Mouse (Mus musculus): ENCODE data around the gene Kif1c. TPM values are rescaled to one million over a fixed set of nuclear protein-coding genes. Genes with fewer than 3 reads are reported as not detected.

The Kif1c gene
- polyA plus RNA-seq, 1 experiment from 2014 or later = 12.4 TPM

- ATAC-seq (ENCODE audit: insufficient read depth) = no peak
- peaks cover 34% of the 10 kb centered on the region for H3K36me3 ChIP-seq (ENCODE audit: insufficient read depth)
- H3K9me3 ChIP-seq (ENCODE audit: low read depth, low read length) = no peaks in the 10 kb centered on the region
- TF ChIP-seq CTCF (IDR thresholded peaks at IDR 0.05; ENCODE audit: low read depth) = no peak
- peaks cover 22% of the 10 kb centered on the region for H3K4me1 ChIP-seq (ENCODE audit: insufficient read depth)
- no peaks in the 10 kb centered on the region for H3K27me3 ChIP-seq (ENCODE audit: insufficient read depth, low read length)
- DNase-seq = no peak
- 64% methylated on average over 5 of the region's 5 CpGs for WGBS
- no peak overlapping the region for H3K9ac ChIP-seq
- H3K27ac ChIP-seq (ENCODE audit: low read depth) = no peak overlapping the region
- H3K4me3 ChIP-seq (ENCODE audit: low read depth, low read length) = no peak overlapping the region
- no peak overlapping the region for H3K4me2 ChIP-seq
Observed at GRCm38 (mm10) chr11:70658521-70658920, 41.8 kb upstream of the Kif1c start.

DNA sequence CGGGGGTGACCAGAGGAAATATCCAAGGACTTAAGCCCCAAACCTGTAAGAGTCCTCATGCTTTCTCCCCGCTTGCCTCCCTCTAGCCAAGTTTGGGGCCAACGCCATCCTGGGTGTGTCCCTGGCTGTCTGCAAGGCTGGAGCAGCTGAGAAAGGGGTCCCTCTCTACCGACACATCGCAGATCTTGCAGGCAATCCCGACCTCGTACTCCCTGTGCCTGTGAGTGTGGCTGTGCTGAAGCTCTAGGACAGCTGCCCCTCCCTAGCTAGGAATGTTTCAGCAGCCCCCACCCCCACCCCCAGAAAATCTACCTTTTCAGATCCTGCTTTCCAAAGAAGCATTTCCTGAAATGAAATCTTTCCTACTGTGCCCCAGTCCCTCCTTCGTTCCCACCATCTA is 41.4 kb upstream of the Kif1c start:
- WGBS = 67% methylated on average over 8 of the region's 8 CpGs
- DNase-seq (no peak), ATAC-seq (ENCODE audit: insufficient read depth) (no peak)
- H3K4me1 ChIP-seq (ENCODE audit: insufficient read depth) = peaks cover 22% of the 10 kb centered on the region
- no peak overlapping the region for H3K4me3 ChIP-seq (ENCODE audit: low read depth, low read length)
- H3K9ac ChIP-seq = no peak overlapping the region
- H3K9me3 ChIP-seq (ENCODE audit: low read depth, low read length) = no peaks in the 10 kb centered on the region
- H3K36me3 ChIP-seq (ENCODE audit: insufficient read depth) = peaks cover 39% of the 10 kb centered on the region
- H3K27ac ChIP-seq (ENCODE audit: low read depth) = no peak overlapping the region
- H3K27me3 ChIP-seq (ENCODE audit: insufficient read depth, low read length) = no peaks in the 10 kb centered on the region
- no peak for TF ChIP-seq CTCF (IDR thresholded peaks at IDR 0.05; ENCODE audit: low read depth)
- no peak overlapping the region for H3K4me2 ChIP-seq

GRCm38 (mm10) chr11:70660571-70660970 is 39.8 kb upstream of the Kif1c start:
- Histone ChIP-seq H3K4me1 (ENCODE audit: insufficient read depth) (peaks cover 22% of the 10 kb centered on the region), H3K9me3 (ENCODE audit: low read depth, low read length) (no peaks in the 10 kb centered on the region), H3K27ac (ENCODE audit: low read depth) (no peak overlapping the region), H3K4me2 (no peak overlapping the region), H3K27me3 (ENCODE audit: insufficient read depth, low read length) (no peaks in the 10 kb centered on the region), H3K9ac (no peak overlapping the region), H3K4me3 (ENCODE audit: low read depth, low read length) (no peak overlapping the region), H3K36me3 (ENCODE audit: insufficient read depth) (peaks cover 55% of the 10 kb centered on the region)
- no peak for TF ChIP-seq CTCF (IDR thresholded peaks at IDR 0.05; ENCODE audit: low read depth)
- ATAC-seq (ENCODE audit: insufficient read depth) = no peak
- 84% methylated on average over 8 of the region's 8 CpGs for whole genome bisulfite sequencing
- no peak for DNase-seq

DNA sequence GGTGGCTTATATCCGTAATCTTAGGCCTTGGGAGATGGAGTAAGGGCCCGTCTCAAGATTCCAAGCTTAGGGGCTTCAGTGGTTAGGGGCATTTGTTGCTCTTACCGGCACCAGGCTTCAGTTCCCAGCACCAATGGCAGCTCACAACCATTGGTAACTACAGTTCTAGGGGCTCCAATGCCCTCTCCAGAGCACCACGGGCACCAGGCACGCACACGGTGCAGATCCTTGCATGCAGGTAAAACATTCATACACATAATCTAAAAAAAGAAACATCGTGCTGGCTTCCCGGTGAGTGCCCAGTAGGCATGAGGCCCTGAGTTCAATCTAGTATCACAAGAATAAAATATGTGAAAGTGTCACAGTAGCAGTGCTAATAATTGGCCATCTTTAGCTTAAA is 37.2 kb upstream of the Kif1c start:
- Histone ChIP-seq H3K9me3 (ENCODE audit: low read depth, low read length) (no peaks in the 10 kb centered on the region), H3K9ac (no peak overlapping the region), H3K4me2 (no peak overlapping the region), H3K4me3 (ENCODE audit: low read depth, low read length) (no peak overlapping the region), H3K36me3 (ENCODE audit: insufficient read depth) (peaks cover 69% of the 10 kb centered on the region), H3K27ac (ENCODE audit: low read depth) (no peak overlapping the region), H3K4me1 (ENCODE audit: insufficient read depth) (0 out of 2 replicates have a peak, but pooled peaks cover 6% of the 10 kb centered on the region), H3K27me3 (ENCODE audit: insufficient read depth, low read length) (no peaks in the 10 kb centered on the region)
- DNase-seq (no peak), ATAC-seq (ENCODE audit: insufficient read depth) (no peak)
- no peak for TF ChIP-seq CTCF (IDR thresholded peaks at IDR 0.05; ENCODE audit: low read depth)
- 91% methylated on average over 8 of the region's 8 CpGs for WGBS

DNA sequence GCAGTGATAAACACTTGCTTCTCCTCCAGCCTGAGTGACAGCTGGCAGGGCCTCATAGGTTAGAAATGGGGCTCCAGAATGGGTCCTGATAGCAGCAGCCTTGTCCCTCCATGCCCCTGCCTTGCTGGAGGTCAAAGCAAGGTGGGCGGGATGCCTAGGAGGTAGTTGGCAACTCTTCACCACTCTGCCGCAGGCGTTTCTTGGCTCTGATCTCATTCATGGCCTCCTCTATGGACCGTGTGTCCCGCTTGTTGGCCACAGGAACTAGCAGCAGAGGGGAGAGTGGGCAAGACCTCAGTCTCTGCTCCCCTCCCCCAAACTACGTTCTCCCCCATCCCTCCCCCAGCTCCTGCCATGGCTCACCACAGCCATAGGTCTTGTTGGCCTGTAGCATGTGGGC is 36.4 kb upstream of the Kif1c start:
- WGBS = 86% methylated on average over 6 of the region's 6 CpGs
- Histone ChIP-seq H3K4me2 (no peak overlapping the region), H3K27ac (ENCODE audit: low read depth) (no peak overlapping the region), H3K9me3 (ENCODE audit: low read depth, low read length) (no peaks in the 10 kb centered on the region), H3K4me1 (ENCODE audit: insufficient read depth) (0 out of 2 replicates have a peak, but pooled peaks cover 4% of the 10 kb centered on the region), H3K36me3 (ENCODE audit: insufficient read depth) (peaks cover 69% of the 10 kb centered on the region), H3K27me3 (ENCODE audit: insufficient read depth, low read length) (no peaks in the 10 kb centered on the region), H3K4me3 (ENCODE audit: low read depth, low read length) (no peak overlapping the region), H3K9ac (no peak overlapping the region)
- TF ChIP-seq CTCF (IDR thresholded peaks at IDR 0.05; ENCODE audit: low read depth) = no peak
- ATAC-seq (ENCODE audit: insufficient read depth) (no peak), DNase-seq (no peak)

- Histone ChIP-seq H3K9me3 (ENCODE audit: low read depth, low read length) (no peaks in the 10 kb centered on the region), H3K4me1 (ENCODE audit: insufficient read depth) (0 out of 2 replicates have a peak, but pooled peaks cover 4% of the 10 kb centered on the region), H3K27ac (ENCODE audit: low read depth) (no peak overlapping the region), H3K9ac (no peak overlapping the region), H3K4me2 (no peak overlapping the region), H3K4me3 (ENCODE audit: low read depth, low read length) (no peak overlapping the region), H3K36me3 (ENCODE audit: insufficient read depth) (peaks cover 65% of the 10 kb centered on the region), H3K27me3 (ENCODE audit: insufficient read depth, low read length) (no peaks in the 10 kb centered on the region)
- DNase-seq (no peak), ATAC-seq (ENCODE audit: insufficient read depth) (no peak)
- WGBS = 87% methylated on average over 9 of the region's 9 CpGs
- no peak for TF ChIP-seq CTCF (IDR thresholded peaks at IDR 0.05; ENCODE audit: low read depth)
Observed at GRCm38 (mm10) chr11:70664741-70665140, 35.6 kb upstream of the Kif1c start.

DNA sequence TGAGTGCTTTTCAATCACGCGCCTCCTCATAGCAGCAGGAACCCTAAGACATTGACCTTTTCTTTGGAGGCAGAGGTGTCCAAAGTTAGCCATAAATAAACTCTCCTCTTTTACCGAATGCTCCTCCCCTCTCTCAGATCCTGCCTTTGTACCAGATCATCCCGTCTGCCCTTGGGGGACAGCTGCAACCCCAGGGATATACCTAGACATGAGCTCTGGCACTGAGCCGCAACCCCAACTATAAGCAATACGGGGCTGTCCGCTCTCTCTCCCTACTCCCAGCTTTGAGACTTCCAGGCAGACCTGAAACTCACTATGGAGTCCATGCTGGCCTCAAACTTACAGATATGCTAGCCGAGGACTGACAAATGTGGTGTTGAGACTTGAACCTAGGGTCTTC is 33.7 kb upstream of the Kif1c start:
- ATAC-seq (ENCODE audit: insufficient read depth) (no peak), DNase-seq (no peak)
- TF ChIP-seq CTCF (IDR thresholded peaks at IDR 0.05; ENCODE audit: low read depth) = no peak
- Histone ChIP-seq H3K9me3 (ENCODE audit: low read depth, low read length) (no peaks in the 10 kb centered on the region), H3K9ac (no peak overlapping the region), H3K27me3 (ENCODE audit: insufficient read depth, low read length) (no peaks in the 10 kb centered on the region), H3K4me3 (ENCODE audit: low read depth, low read length) (no peak overlapping the region), H3K36me3 (ENCODE audit: insufficient read depth) (peaks cover 57% of the 10 kb centered on the region), H3K27ac (ENCODE audit: low read depth) (no peak overlapping the region), H3K4me1 (ENCODE audit: insufficient read depth) (0 out of 2 replicates have a peak, but pooled peaks cover 7% of the 10 kb centered on the region), H3K4me2 (no peak overlapping the region)
- 95% methylated on average over 8 of the region's 8 CpGs for WGBS
